Mouse (Mus musculus) limb, embryonic 11.5 days (tissue): ENCODE measurements at regions not wholly inside any gene's neighbourhood (a gene's known extent, or its start where the extent isn't known, plus 50 kb on each side); places are given as distances from the start of the nearest gene placed in this dataset.

Experiments used
- ATAC-seq: fragments of 200-750 bp; cut with Nextera tagmentation; 2 replicates; pipeline ENCODE4 v1.8.0; 2017; ENCODE audit warnings: low read depth; ENCODE audit not compliant: insufficient number of reproducible peaks, low FRiP score, low TSS enrichment
- DNase-seq: peaks from one replicate; pipeline ENCODE4 v3.0.0-alpha.2; 2015; ENCODE audit warnings: low spot score
- H3K27ac ChIP-seq: fragments of 300-500 bp; sonication (generic); replicated peaks from 2 replicates; pipeline ENCODE4 v1.5.1; 2014; ENCODE audit warnings: low read depth, mild to moderate bottlenecking, low read length
- H3K27me3 ChIP-seq: fragments of 300-500 bp; sonication (generic); 2 replicates; pipeline ENCODE4 v1.6.1; 2014; ENCODE audit warnings: mild to moderate bottlenecking, low read length, mixed read lengths; ENCODE audit not compliant: control insufficient read depth, insufficient read depth
- H3K36me3 ChIP-seq: fragments of 300-500 bp; sonication (generic); 2 replicates; pipeline ENCODE4 v1.6.1; 2014; ENCODE audit warnings: mild to moderate bottlenecking, low read length, moderate library complexity, mixed read lengths; ENCODE audit not compliant: control insufficient read depth, insufficient read depth
- H3K4me1 ChIP-seq: fragments of 300-500 bp; sonication (generic); 2 replicates; pipeline ENCODE4 v1.6.1; 2014; ENCODE audit warnings: low read length, mixed read lengths; ENCODE audit not compliant: control insufficient read depth, insufficient read depth
- H3K4me2 ChIP-seq: fragments of 300-500 bp; sonication (generic); 2 replicates; pipeline ENCODE4 v1.6.1; 2014; ENCODE audit warnings: low read depth, mild to moderate bottlenecking, moderate library complexity; ENCODE audit not compliant: severe bottlenecking
- H3K4me3 ChIP-seq: fragments of 300-500 bp; sonication (generic); 2 replicates; pipeline ENCODE4 v1.5.1; 2014; ENCODE audit warnings: low read depth, low read length
- H3K9ac ChIP-seq: fragments of 300-500 bp; sonication (generic); 2 replicates; pipeline ENCODE4 v1.6.1; 2014; ENCODE audit warnings: mild to moderate bottlenecking, low read length
- H3K9me3 ChIP-seq: fragments of 300-500 bp; sonication (generic); 2 replicates; pipeline ENCODE4 v1.6.1; 2016; ENCODE audit warnings: low read length; ENCODE audit not compliant: control insufficient read depth
- WGBS: fragments of 180-500 bp; shearing (Covaris S2); extraction: QIAGEN DNeasy Blood & Tissue Kit; methylation state at CpG from one replicate; pipeline ENCODE4 v1.1.7; 2014; 5-methylcytosine and 5-hydroxymethylcytosine counted together

DNA sequence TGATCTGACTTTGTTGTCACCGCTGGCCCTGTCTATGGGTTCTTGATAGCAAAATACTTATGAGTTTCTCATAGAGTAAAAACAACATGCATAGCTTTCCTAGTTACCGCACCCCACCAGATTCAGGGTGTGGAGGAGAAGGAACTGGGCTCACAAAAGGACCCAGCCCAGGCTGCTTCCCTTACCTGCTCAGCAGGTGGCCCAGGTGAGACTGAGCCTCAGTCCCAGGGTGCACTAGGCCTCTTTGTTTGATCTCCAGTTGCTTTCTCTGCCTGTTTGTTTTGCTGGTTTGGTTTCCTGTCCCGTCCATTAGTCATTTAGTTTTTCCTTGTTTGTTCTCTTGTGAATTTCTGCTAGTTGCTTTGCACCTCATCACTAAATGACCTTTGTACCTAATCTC lies 483.3 kb downstream of the Sox2 start:
- Histone ChIP-seq H3K4me2 (no peak overlapping the region), H3K4me1 (no peaks in the 10 kb centered on the region), H3K9me3 (no peaks in the 10 kb centered on the region), H3K4me3 (no peak overlapping the region), H3K9ac (no peak overlapping the region), H3K27me3 (no peaks in the 10 kb centered on the region), H3K27ac (no peak overlapping the region), H3K36me3 (no peaks in the 10 kb centered on the region)
- ATAC-seq (no peak), DNase-seq (no peak)
- WGBS, result 79% methylated on average over 3 of the region's 3 CpGs

DNA sequence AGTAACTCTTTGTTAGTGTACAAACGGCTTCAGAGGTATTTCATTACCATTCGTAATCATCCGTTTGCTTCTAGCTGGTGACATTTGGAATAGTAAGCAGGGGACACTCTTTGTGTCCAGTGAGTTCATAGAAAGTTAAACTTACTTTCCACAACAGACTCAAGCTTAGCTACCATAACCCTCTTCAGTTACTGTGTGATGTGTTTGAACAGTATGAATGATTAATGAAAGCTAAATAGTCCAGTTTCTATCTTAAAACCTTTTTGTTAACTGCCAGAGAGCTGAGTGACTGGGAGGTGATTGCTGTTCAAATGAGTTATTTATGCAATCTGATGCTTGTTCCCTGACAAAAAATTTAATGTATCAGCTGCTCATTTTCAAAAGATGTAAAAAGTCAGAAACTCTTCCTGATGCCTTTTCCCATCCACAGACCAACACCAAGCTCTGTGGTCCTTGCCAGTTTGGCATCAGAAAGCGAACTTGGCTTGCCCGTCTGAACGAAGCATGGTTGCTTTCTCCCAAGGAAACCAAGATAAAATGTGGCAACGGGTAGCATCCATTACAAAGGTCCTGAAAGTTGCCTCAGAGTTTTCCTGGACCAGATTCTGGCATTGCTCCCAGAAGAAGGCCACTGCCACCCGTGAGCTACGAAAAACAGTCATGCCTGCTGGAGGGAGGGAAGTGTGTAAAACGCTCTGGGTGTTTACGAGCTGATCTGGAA lies 491.5 kb downstream of the Sox2 start:
- Histone ChIP-seq H3K27me3 (no peaks in the 10 kb centered on the region), H3K4me3 (no peak overlapping the region), H3K4me2 (no peak overlapping the region), H3K4me1 (no peaks in the 10 kb centered on the region), H3K9ac (no peak overlapping the region), H3K36me3 (no peaks in the 10 kb centered on the region), H3K9me3 (no peaks in the 10 kb centered on the region), H3K27ac (no peak overlapping the region)
- DNase-seq (no peak), ATAC-seq (no peak)
- 76% methylated on average over 11 of the region's 11 CpGs for WGBS

DNA sequence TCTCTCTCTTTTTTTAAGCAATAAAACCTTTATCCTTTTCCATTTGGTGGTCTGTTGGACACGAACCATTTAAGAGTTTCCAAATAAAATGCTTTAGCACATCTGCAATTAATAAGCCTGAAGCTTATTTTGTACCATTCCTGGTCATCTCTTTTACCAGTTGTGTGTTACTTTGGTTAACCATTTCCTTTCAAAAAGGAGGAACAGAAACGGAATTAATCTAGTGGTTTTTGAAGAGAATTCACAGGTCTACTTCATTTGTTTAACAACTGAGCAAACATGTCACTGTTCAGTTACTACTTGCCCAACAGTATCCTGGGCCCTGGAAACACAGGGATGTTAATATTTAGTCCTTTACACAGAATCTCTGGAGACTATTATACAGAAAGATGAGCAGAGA lies 492.5 kb downstream of the Sox2 start:
- WGBS, result 45% methylated on average over 2 of the region's 2 CpGs
- Histone ChIP-seq H3K9ac (no peak overlapping the region), H3K27me3 (no peaks in the 10 kb centered on the region), H3K9me3 (no peaks in the 10 kb centered on the region), H3K4me1 (no peaks in the 10 kb centered on the region), H3K4me2 (no peak overlapping the region), H3K27ac (no peak overlapping the region), H3K4me3 (no peak overlapping the region), H3K36me3 (no peaks in the 10 kb centered on the region)
- ATAC-seq, result no peak
- DNase-seq, result no peak

DNA sequence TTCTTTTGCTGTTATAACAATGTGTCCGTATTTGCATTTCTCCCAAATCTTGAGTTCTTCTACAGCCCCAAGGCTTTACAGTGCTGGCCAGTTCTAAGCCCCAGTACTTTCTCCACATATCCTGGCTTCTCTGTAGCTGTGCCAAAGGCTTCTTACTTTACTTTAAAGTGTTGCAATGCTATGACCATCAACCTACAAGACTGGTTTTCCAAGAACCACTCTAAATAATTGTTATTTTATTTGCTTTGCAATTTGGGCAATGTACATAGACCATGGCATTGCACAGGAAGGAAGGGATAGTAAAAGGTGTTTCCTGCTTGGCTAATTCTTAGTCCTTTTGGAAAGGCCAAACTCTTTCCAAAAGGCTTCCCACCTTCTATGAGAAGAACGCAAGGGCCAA lies 495.4 kb downstream of the Sox2 start:
- H3K4me3 ChIP-seq, result no peak overlapping the region
- no peak overlapping the region for H3K4me2 ChIP-seq
- no peaks in the 10 kb centered on the region for H3K9me3 ChIP-seq
- 90% methylated on average over 2 of the region's 2 CpGs for WGBS
- no peak for ATAC-seq
- no peak overlapping the region for H3K27ac ChIP-seq
- H3K27me3 ChIP-seq, result no peaks in the 10 kb centered on the region
- H3K4me1 ChIP-seq, result no peaks in the 10 kb centered on the region
- H3K36me3 ChIP-seq, result no peaks in the 10 kb centered on the region
- no peak for DNase-seq
- no peak overlapping the region for H3K9ac ChIP-seq

DNA sequence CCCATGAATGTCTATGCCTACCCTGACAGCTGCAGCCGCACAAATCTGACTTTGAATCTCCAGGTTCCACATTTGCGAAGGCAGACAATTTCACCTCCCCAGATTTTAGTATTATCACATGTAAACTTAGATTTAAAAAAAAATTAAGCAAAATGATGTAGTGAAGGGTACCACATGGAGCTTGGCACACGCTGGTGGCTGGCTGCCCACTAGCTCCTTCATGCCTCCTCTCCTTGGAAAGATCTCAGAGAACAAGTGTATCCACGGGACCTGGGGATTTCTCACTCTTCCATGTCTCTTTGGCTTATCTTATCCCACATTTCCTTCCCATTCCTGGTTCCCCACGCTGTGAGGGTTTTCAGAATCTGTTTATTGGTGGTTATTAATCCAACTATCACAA lies 496.5 kb downstream of the Sox2 start:
- H3K36me3 ChIP-seq, result no peaks in the 10 kb centered on the region
- H3K4me1 ChIP-seq, result no peaks in the 10 kb centered on the region
- H3K9me3 ChIP-seq, result no peaks in the 10 kb centered on the region
- H3K4me2 ChIP-seq, result no peak overlapping the region
- no peak overlapping the region for H3K9ac ChIP-seq
- DNase-seq, result no peak
- no peaks in the 10 kb centered on the region for H3K27me3 ChIP-seq
- ATAC-seq, result no peak
- 84% methylated on average over 5 of the region's 5 CpGs for WGBS
- H3K27ac ChIP-seq, result no peak overlapping the region
- no peak overlapping the region for H3K4me3 ChIP-seq

DNA sequence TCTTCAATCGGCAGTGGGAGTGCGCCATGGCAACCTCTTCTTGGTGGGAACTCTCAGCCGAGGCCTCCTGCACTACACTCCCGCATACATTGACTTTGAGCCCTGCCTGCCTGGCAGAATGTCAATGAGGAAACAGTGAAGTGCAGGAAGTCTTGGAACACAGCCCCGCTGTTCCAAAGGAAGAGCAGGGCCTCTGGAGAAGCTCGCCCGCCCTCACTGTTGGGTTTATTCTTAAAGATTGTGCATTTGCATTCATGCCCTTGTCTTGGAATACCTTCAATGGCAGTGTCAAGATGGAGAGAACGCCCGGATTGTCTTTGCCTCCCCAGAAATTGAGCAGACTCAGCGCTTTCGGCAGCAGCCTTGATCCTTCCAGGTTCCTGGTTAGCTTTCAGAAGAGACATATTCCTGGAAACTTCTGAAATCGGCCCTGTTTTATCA lies 499.1 kb downstream of the Sox2 start:
- WGBS, result 72% methylated on average over 12 of the region's 12 CpGs
- DNase-seq, result no peak

DNA sequence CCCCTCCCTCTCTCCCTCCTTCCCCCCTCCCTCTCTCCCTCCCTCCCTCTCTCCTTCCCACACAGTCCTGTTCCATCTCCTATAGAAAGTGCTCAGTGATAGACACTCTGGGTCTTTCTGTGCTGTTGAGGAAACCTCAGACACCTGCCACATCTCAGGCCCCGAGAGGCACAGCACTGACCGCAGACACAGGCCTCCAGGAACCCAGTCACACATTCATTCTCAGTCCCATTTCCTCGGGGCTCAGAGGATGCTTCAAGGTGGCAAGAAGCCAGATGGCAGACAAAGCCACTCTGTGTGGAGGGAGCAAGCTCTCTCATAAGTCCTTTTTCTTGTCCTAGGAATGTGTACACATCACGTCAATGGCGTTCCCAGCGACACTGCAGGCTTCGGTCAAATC lies 502.0 kb downstream of the Sox2 start:
- ATAC-seq (no peak), DNase-seq (no peak)
- WGBS, result 90% methylated on average over 7 of the region's 7 CpGs

More for the DNA sequence above, 499.1 kb downstream of the Sox2 start:
- H3K9me3 ChIP-seq, result no peaks in the 10 kb centered on the region
- H3K4me2 ChIP-seq, result no peak overlapping the region
- H3K27ac ChIP-seq, result no peak overlapping the region
- ATAC-seq, result no peak
- H3K36me3 ChIP-seq, result no peaks in the 10 kb centered on the region
- H3K9ac ChIP-seq, result no peak overlapping the region
- H3K27me3 ChIP-seq, result no peaks in the 10 kb centered on the region
- no peak overlapping the region for H3K4me3 ChIP-seq
- H3K4me1 ChIP-seq, result no peaks in the 10 kb centered on the region

DNA sequence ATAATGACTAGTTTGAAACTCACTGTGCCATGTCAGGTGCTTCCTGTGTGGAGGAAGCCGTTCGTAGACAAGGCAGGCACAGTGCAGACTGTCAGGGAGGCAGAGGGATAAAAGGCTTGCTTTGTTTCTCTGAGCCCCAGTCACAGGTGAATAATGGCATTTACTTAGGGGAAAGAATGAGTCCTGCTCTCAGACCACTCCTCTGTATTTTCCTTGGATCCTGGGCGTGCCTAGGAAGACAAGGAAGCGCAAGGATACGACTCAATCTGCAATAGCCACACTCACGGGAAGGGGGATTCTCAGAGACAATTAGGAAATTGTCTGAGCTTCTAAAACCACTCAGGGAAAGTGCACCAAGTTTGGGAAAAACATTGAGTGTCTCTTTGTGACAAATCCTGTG lies 504.1 kb downstream of the Sox2 start:
- H3K9me3 ChIP-seq, result no peaks in the 10 kb centered on the region
- H3K36me3 ChIP-seq, result no peaks in the 10 kb centered on the region
- no peak overlapping the region for H3K4me3 ChIP-seq
- no peak overlapping the region for H3K9ac ChIP-seq
- no peak overlapping the region for H3K27ac ChIP-seq
- WGBS, result 66% methylated on average over 6 of the region's 6 CpGs
- DNase-seq (no peak), ATAC-seq (no peak)
- H3K27me3 ChIP-seq, result no peaks in the 10 kb centered on the region
- no peaks in the 10 kb centered on the region for H3K4me1 ChIP-seq
- H3K4me2 ChIP-seq, result no peak overlapping the region

More for the DNA sequence above, 502.0 kb downstream of the Sox2 start:
- no peak overlapping the region for H3K9ac ChIP-seq
- no peak overlapping the region for H3K4me2 ChIP-seq
- no peak overlapping the region for H3K4me3 ChIP-seq
- no peaks in the 10 kb centered on the region for H3K27me3 ChIP-seq
- no peaks in the 10 kb centered on the region for H3K4me1 ChIP-seq
- no peak overlapping the region for H3K27ac ChIP-seq
- no peaks in the 10 kb centered on the region for H3K36me3 ChIP-seq
- H3K9me3 ChIP-seq, result no peaks in the 10 kb centered on the region

DNA sequence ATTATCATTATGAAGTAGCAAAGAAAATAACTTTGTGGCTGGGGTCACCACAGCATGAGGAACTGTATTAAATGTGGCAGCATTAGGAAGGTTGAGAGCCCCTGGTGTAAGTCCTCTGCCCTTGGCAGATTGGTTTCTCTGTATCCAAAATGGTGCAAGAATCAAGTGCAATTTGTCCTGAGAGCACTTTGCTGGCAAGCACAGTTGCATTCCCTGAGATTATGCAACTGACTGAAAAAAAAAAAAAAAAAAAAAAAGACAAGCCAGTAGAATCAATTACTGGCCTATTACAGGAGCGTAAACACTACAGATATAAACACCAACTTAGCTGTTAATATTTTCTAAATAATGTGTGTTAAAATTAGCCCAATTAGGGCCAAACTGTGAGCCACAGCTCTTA lies 518.5 kb downstream of the Sox2 start:
- H3K27ac ChIP-seq, result no peak overlapping the region
- H3K4me3 ChIP-seq, result no peak overlapping the region
- ATAC-seq (no peak), DNase-seq (no peak)
- no peak overlapping the region for H3K9ac ChIP-seq
- no peaks in the 10 kb centered on the region for H3K27me3 ChIP-seq
- no peak overlapping the region for H3K4me2 ChIP-seq
- no peaks in the 10 kb centered on the region for H3K9me3 ChIP-seq
- no peaks in the 10 kb centered on the region for H3K36me3 ChIP-seq
- H3K4me1 ChIP-seq, result no peaks in the 10 kb centered on the region
- WGBS, result 84% methylated on average over 1 of the region's 1 CpGs
